Mouse (Mus musculus): ENCODE data around the gene Sbk3. TPM values are rescaled to one million over a fixed set of nuclear protein-coding genes. Genes with fewer than 3 reads are reported as not detected.

The Sbk3 gene
- polyA plus RNA-seq, 1 experiment from 2014 or later, result 0.49 TPM

DNA sequence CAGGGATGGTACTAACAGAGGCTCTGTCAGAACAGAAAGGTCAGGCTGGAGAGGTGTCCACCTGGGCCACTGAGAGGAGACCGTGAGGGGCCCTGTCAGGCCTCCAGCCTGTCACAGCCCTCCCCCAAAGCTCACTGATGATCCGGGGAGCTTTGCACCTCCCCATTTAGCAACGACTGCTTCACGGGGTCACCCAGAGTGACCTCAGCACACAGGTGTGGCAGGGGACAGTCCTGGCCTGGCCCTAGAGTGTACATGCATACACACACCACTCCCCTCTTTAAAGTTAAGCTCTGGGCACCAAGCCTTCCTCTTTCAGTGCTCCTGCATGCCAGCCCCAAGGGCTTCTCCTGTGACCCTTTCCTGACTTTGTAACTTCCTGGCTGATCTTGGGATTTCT is 4.5 kb upstream of the Sbk3 start:
- Histone ChIP-seq H3K27ac (no peak overlapping the region), H3K4me1 (replicated peaks) (no peaks in the 10 kb centered on the region), H3K4me3 (no peak overlapping the region), H3K36me3 (no peaks in the 10 kb centered on the region), H3K9me3 (no peaks in the 10 kb centered on the region), H3K27me3 (no peaks in the 10 kb centered on the region), H3K9ac (0 out of 2 replicates have a peak overlapping the region, but pooled peaks have one; percentile 2), H3K4me2 (no peak overlapping the region)
- 72% methylated on average over 4 of the region's 4 CpGs for WGBS
- no peak for ATAC-seq (ENCODE audit: low FRiP score)

DNA sequence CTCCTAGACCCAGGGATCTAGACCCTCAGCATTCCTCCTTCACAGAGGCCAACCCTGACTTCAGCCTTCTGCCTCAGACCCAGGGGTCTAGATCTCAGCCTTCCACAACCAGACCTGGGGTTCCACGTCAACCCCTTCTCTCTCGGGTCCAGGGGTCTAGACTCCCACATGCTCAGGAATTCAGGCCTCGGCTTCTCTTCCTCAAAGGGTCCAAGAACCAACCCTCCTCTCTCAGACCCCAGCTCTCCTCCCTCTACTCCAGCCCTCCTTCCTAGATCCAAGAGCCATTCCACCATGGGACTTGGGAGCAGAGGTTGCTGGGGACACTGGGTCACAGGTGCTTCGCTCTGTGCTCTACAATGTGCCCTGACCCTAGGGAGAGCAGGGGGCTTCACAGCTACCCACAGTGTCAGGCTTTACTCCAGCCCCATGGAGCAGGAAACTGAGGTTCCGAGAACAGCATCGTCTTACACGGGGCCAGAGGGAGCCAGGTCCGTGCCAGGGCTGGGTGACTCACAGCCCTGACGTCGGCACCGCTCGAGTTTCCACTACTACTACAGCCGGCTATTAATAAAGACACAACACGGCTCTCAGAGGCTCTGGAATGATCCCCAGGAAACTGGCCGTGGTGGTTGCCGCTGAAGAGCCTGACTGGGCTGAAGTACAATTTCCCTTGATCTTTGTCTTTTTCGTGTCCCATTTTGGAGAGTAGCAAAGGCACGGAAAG is 1.5 kb upstream of the Sbk3 start:
- no peak overlapping the region for H3K4me2 ChIP-seq
- H3K9me3 ChIP-seq, result no peaks in the 10 kb centered on the region
- H3K4me1 ChIP-seq (replicated peaks), result no peaks in the 10 kb centered on the region
- no peak overlapping the region for H3K4me3 ChIP-seq
- H3K9ac ChIP-seq, result no peak overlapping the region
- H3K27ac ChIP-seq, result no peak overlapping the region
- ATAC-seq (ENCODE audit: low FRiP score), result no peak
- H3K27me3 ChIP-seq, result no peaks in the 10 kb centered on the region
- WGBS, result 83% methylated on average over 18 of the region's 18 CpGs
- no peaks in the 10 kb centered on the region for H3K36me3 ChIP-seq

DNA sequence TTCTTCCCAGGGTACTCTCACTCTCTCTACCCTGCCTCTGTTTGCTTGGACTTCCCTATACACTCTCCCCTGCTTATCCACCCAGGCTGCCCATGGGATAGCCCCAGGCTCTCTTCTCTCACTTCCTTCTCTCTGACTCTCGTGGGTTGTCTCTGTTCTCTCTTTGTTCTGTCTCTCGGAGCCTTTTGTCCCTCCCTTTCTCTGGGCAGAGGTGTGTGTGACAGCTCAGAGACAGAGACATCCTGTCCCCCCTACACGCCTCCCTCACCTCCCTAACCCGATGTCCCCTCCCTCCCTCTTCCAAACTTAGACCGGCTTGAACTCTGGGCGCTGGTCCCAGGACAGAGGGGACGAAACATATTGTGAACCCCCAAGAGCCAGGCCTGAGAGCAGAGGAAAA is 742 bp upstream of the Sbk3 start:
- H3K9ac ChIP-seq, result no peak overlapping the region
- H3K4me1 ChIP-seq (replicated peaks), result no peaks in the 10 kb centered on the region
- H3K4me3 ChIP-seq, result no peak overlapping the region
- no peak overlapping the region for H3K27ac ChIP-seq
- no peaks in the 10 kb centered on the region for H3K27me3 ChIP-seq
- no peaks in the 10 kb centered on the region for H3K36me3 ChIP-seq
- WGBS, result 29% methylated on average over 7 of the region's 7 CpGs
- no peak overlapping the region for H3K4me2 ChIP-seq
- no peak for ATAC-seq (ENCODE audit: low FRiP score)
- no peaks in the 10 kb centered on the region for H3K9me3 ChIP-seq

- Histone ChIP-seq H3K9ac (no peak overlapping the region), H3K4me1 (replicated peaks) (no peaks in the 10 kb centered on the region; the same call in 1 of the 2 replicates), H3K27me3 (0 out of 2 replicates have a peak, but pooled peaks cover 4% of the 10 kb centered on the region), H3K4me2 (no peak overlapping the region), H3K4me3 (no peak overlapping the region), H3K36me3 (no peaks in the 10 kb centered on the region), H3K9me3 (no peaks in the 10 kb centered on the region), H3K27ac (no peak overlapping the region)
- WGBS, result 84% methylated on average over 5 of the region's 5 CpGs
- no peak for ATAC-seq (ENCODE audit: low FRiP score)
Measured at GRCm38 (mm10) chr7:4964988-4965387, 6.0 kb downstream of the Sbk3 start.

- Histone ChIP-seq H3K36me3 (no peaks in the 10 kb centered on the region), H3K4me3 (no peak within 1 kb of the TSS), H3K9ac (no peak within 1 kb of the TSS), H3K27ac (no peak within 1 kb of the TSS), H3K27me3 (0 out of 2 replicates have a peak, but pooled peaks cover 4% of the 10 kb centered on the region), H3K4me1 (replicated peaks) (no peaks in the 10 kb centered on the region; the same call in 1 of the 2 replicates), H3K4me2 (0 out of 2 replicates have a peak within 1 kb of the TSS, but pooled peaks have one; percentile 6), H3K9me3 (no peaks in the 10 kb centered on the region)
- 0 out of 2 replicates have a peak, but pooled peaks have one; percentile 43 for ATAC-seq (ENCODE audit: low FRiP score)
- 9% methylated on average over 10 of the region's 10 CpGs for WGBS
Measured at GRCm38 (mm10) chr7:4964272-4964671, 6.7 kb downstream of the Sbk3 start, which contains the start of gene Sbk2. TSS of gene Sbk2 (minus strand) at chr7:4964406.

DNA sequence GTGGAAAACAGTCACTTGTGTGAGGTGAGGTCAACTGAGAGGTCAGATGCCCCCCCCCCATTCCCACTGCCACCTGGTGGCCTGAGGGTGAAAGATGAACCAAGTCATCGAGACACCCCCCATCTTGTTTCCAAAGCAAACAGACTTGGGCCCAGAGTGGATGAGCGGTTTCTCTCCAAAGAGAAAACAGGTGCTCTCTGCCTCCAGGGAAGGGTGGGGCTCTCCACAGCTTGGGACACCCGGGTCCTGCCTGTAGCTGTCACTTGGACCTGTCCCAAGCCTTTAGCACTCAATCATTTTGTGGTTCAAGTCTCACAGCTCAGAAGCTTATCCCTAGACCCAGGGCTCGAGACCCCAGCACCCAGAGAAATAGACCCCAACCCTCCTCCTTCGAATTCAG is 7.4 kb downstream of the Sbk3 start:
- no peak overlapping the region for H3K9ac ChIP-seq
- H3K36me3 ChIP-seq, result no peaks in the 10 kb centered on the region
- H3K9me3 ChIP-seq, result no peaks in the 10 kb centered on the region
- no peak overlapping the region for H3K27ac ChIP-seq
- no peaks in the 10 kb centered on the region; the same call in 1 of the 2 replicates for H3K4me1 ChIP-seq (replicated peaks)
- 73% methylated on average over 5 of the region's 5 CpGs for WGBS
- H3K4me3 ChIP-seq, result no peak overlapping the region
- no peak for ATAC-seq (ENCODE audit: low FRiP score)
- 0 out of 2 replicates have a peak, but pooled peaks cover 4% of the 10 kb centered on the region for H3K27me3 ChIP-seq
- no peak overlapping the region for H3K4me2 ChIP-seq

GRCm38 (mm10) chr7:4957361-4957760 is 13.6 kb downstream of the Sbk3 start:
- Histone ChIP-seq H3K9ac (0 out of 2 replicates have a peak overlapping the region, but pooled peaks have one; percentile 24), H3K4me3 (no peak overlapping the region), H3K4me2 (no peak overlapping the region), H3K27ac (no peak overlapping the region), H3K36me3 (no peaks in the 10 kb centered on the region), H3K4me1 (replicated peaks) (no peaks in the 10 kb centered on the region), H3K27me3 (no peaks in the 10 kb centered on the region), H3K9me3 (no peaks in the 10 kb centered on the region)
- WGBS, result 87% methylated on average over 10 of the region's 10 CpGs
- no peak for ATAC-seq (ENCODE audit: low FRiP score)

- no peak for ATAC-seq (ENCODE audit: low FRiP score)
- no peak overlapping the region for H3K4me3 ChIP-seq
- no peaks in the 10 kb centered on the region for H3K27me3 ChIP-seq
- 41% methylated on average over 10 of the region's 10 CpGs for WGBS
- H3K36me3 ChIP-seq, result no peaks in the 10 kb centered on the region
- no peaks in the 10 kb centered on the region for H3K9me3 ChIP-seq
- no peaks in the 10 kb centered on the region for H3K4me1 ChIP-seq (replicated peaks)
- no peak overlapping the region for H3K4me2 ChIP-seq
- H3K27ac ChIP-seq, result no peak overlapping the region
- H3K9ac ChIP-seq, result no peak overlapping the region
Measured at GRCm38 (mm10) chr7:4953815-4954445, 17.0 kb downstream of the Sbk3 start.

DNA sequence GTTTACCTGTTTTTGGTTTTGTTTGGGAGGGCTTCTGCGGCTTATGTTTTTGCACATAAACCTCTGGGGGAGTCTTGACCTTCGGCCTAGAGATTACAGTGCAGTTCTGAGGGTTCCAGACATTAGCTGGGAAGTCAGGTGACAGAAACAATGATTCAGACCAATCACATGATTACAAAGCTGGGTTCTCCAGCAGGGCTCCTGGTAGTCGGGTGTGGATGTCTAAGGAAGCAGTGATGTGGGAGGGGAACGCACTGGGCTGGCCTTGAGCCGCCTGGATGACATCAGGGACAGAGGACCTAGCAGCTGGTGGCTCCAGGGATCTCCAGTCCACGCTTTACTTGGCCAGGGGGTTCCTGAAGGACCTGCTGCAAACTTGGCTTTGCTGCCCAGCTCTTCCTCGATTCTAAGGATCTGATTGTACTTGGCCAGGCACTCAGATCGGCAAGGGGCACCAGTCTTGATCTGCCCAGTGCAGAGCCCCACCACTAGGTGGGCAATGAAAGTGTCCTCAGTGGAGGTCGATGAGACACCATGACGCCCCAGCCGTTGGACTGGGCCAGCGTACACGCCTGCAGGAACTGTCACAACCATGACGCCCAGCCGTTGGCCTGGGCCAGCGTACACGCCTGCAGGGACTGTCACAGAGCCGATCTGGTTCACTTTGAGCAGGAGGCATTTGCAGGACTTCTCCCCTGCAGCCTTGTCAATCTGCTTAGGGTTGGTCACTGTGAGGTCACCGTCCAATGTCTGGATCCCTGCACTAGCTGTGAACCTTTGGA is 20.2 kb downstream of the Sbk3 start:
- WGBS, result 87% methylated on average over 19 of the region's 19 CpGs
- Histone ChIP-seq H3K27me3 (no peaks in the 10 kb centered on the region), H3K36me3 (no peaks in the 10 kb centered on the region), H3K4me1 (replicated peaks) (no peaks in the 10 kb centered on the region), H3K4me2 (no peak overlapping the region), H3K4me3 (no peak overlapping the region), H3K9me3 (no peaks in the 10 kb centered on the region), H3K9ac (no peak overlapping the region), H3K27ac (no peak overlapping the region)
- no peak for ATAC-seq (ENCODE audit: low FRiP score)

- 73% methylated on average over 6 of the region's 6 CpGs for WGBS
- Histone ChIP-seq H3K4me3 (no peak overlapping the region), H3K27ac (no peak overlapping the region), H3K4me1 (replicated peaks) (0 out of 2 replicates have a peak, but pooled peaks cover 4% of the 10 kb centered on the region), H3K27me3 (no peaks in the 10 kb centered on the region), H3K36me3 (no peaks in the 10 kb centered on the region), H3K9ac (no peak overlapping the region), H3K4me2 (no peak overlapping the region), H3K9me3 (no peaks in the 10 kb centered on the region)
- ATAC-seq (ENCODE audit: low FRiP score), result no peak
Measured at GRCm38 (mm10) chr7:4948386-4948785, 22.6 kb downstream of the Sbk3 start.

DNA sequence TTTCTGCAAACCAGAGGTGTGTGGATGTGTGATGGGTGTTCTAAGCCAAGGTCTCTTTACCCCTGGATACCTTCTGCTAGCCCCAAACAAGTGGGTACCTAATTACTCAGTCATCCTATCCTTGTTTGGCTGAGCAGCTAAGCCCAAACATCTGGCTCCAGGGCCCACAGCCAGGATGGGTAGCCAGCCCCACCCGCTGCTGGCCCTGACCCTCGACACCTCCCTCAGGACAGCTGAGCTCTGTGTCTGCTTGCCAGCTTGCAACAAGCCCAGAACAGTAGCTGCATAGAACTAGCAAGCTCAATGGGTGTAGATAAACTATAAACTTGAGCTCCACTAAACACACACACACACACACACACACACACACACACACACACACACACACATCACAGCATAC is 23.1 kb downstream of the Sbk3 start:
- Histone ChIP-seq H3K9ac (no peak overlapping the region), H3K36me3 (no peaks in the 10 kb centered on the region), H3K4me3 (no peak overlapping the region), H3K27ac (no peak overlapping the region), H3K4me1 (replicated peaks) (0 out of 2 replicates have a peak, but pooled peaks cover 5% of the 10 kb centered on the region), H3K27me3 (no peaks in the 10 kb centered on the region), H3K4me2 (no peak overlapping the region), H3K9me3 (no peaks in the 10 kb centered on the region)
- no peak for ATAC-seq (ENCODE audit: low FRiP score)
- WGBS, result 72% methylated on average over 2 of the region's 2 CpGs

GRCm38 (mm10) chr7:4943223-4943815 is 27.6 kb downstream of the Sbk3 start:
- Histone ChIP-seq H3K27ac (no peak overlapping the region), H3K9me3 (no peaks in the 10 kb centered on the region), H3K27me3 (0 out of 2 replicates have a peak, but pooled peaks cover 6% of the 10 kb centered on the region), H3K36me3 (no peaks in the 10 kb centered on the region), H3K4me1 (replicated peaks) (0 out of 2 replicates have a peak, but pooled peaks cover 5% of the 10 kb centered on the region), H3K4me3 (peak overlapping the region; percentile 30), H3K4me2 (peak overlapping the region; percentile 49), H3K9ac (0 out of 2 replicates have a peak overlapping the region, but pooled peaks have one; percentile 5)
- 16% methylated on average over 15 of the region's 15 CpGs for WGBS
- ATAC-seq (ENCODE audit: low FRiP score), result peak; percentile 57; the same call in 1 of the 2 replicates
